Mouse (Mus musculus) spleen, postnatal 4 days (tissue): ENCODE data around the gene B3gnt4.
"Not testable (repeated sequence)": the region's sequence is repeated elsewhere in the genome, so short reads cannot be mapped to it uniquely, and the experiment has no call there.

Source experiments
- DNase-seq, 2 experiments: peaks; one replicate each; pipeline ENCODE4 v3.0.0; 2022; ENCODE audit warnings: low spot score in 2 of 2

Gene B3gnt4

DNA sequence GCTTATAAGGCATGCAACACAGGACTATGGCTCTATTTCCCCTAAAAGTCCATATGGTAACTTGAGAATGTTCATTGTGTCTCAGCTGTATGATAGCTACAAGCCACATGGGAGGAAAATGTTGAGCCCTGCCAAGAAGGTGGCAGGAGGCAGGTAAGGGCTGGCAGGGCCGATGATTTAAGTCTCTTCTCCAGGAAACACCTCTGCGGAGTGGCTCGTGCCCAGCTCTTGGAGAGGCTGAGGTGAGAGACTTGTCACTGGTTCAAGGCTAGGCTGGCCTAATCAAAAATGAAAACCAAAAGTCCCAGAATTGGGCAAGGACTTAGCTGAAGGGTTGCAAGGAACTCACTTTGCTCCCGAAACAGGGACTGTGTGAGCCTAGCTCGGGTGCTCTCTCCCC, at the start of gene B3gnt4:
B3gnt4 (plus strand) TSS at position 301 of the 400 bp plus-strand sequence.
- DNase-seq, result no peak

DNA sequence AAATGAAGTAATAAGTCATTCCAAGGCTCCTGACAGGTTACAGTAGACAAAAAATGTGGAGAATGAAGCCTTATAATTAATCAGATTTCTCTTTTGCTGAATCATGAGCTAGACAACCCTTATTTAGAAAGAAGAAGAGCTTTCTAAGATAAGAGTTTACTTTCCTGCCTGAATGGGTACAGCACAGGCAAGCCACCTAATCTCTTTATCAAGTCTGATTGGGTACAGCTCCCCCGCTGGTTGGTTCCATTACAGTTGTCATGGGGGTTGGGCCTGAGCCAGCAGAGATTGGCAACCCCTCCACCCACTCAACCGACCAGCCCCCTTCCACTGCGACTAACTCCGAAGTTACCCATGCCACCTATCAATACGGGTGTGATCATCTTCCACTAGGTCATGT, 48.8 kb upstream of the B3gnt4 start:
- DNase-seq, result no peak

DNA sequence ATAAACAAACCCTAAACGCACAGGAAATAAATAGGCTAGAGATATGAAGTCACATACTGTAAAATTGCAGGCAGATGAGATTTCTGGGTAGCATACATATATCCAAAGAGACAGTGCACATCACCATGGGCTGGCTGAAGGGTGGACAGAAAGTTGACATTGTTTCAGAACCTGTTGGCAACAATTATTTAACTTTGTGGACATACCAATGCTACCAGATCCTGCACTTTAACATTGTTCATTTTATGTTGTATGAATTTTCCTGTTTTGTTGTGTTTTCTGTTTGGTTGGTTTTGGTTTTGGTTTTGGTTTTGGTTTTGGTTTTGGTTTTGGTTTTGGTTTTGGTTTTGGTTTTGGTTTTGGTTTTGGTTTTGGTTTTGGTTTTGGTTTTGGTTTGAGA, 45.6 kb upstream of the B3gnt4 start:
- no peak for DNase-seq

DNA sequence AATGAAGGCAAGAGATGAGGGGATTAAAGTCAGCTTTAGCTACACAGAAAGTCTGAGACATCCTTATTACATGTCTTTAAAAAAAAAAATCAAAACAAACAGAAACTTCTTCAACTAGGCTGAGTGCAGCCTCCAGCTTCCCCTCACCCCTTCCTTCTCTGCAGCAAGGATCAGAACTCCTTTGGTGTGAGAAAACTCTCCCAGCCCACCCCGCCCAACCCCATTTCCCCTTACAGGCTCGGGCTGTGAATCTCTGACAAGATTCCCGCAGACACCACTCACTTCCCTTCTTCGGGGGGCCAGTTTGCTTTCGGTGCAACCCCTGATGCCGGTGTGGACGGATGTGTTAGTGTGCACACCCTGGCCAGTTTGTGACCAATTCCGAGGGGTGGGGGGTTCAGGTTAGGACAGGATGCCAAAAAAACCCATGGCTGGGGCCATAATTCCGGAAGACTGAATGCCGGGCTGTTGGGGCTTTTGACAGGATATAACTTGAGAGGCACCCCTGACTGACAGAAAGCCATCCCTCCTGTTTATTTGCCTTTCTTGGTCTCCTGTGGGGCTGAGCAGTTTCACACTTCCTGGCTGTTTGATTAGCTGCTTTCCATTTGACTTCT, 39.4 kb upstream of the B3gnt4 start:
- no peak for DNase-seq

DNA sequence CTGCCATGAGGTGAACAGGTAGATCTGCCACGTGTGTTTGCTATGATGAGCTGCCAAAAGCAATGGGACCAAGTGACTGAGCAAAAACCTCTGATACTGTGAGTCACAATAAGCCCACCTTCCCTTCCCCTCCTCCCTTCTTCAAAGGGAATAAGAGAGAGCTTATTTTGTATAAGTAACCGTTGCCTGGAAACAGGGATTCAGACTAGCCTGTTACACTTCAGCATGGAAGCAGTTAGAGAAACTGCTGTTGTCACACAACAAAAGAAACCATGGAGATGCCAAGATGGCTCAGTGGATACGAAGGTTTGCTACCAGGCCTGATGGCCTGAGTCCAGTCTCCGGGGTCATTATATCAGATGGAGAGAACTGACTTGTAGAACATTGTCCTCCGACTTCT, 36.4 kb upstream of the B3gnt4 start:
- DNase-seq, result no peak

DNA sequence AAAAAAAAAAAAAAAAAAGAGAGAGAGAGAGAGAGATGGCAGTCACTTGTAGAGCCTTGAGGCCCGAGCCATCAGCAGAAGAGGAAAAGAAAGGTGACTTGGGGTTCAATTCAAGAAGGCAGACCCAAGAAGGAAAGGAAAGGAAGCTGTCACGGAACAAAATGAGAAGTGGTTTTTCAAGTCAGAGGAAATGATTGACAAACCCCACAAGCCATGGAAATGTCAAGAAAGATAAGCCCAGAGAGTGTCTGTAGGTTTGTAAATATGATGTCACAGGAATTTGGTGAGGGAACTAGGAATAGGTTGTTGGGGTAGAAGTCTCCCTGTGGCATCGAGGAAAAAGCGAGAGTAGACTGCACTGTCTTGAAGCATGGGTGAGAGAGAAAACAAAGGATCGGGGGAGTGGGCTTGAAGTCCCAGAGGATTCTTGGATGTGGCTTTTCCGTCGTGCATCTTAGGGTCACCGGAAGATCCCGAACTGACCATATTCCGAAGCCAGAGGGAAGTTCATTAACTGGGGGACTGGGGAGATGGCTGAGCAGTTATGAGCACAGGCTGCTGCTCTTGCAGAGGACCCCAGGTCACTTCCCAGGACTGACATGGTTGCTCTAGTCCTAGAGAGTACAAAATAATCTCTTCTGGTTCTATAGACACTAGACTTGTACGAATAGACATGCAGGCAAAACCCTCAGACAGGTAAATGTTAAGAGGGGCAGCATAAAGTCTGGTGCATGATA, 22.4 kb upstream of the B3gnt4 start:
- DNase-seq, result no peak

DNA sequence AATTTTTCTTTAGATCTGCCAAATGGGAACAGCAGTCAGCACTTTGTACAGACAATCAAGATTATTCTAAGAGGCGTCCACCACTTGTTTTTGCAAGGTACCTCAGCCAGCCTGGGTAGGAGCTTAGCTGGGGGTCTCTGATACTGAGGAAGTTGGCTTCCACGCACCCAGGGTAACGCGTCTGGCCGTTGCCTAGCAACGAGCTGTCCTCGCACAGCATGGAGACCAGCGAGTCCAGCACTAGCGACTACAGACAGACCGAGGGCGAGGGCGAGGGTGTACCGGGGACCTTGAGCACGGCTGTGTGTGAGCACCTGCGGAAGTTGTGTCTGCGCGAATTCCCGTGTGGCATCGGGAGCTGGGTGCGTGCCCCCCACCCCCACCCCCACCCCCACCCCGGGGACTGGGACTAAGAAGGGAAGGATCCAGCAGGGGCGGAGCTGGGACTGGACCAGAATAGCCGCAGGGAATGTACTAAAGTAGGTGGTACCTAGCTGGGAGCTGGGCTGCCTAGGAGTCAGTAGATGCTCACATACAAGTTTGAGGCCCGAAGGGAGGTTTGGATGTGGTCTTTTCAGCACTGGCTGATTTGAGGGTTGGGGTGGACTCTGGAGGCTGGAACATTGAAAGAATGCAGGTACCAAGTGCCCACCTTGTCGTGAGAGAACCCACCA, 21.0 kb upstream of the B3gnt4 start, which contains the start of the genes Lrrc43 and Il31:
Lrrc43 (plus strand) TSS at position 194 of the 674 bp plus-strand sequence.
Il31 (minus strand) TSS at position 378 of the 674 bp plus-strand sequence.
- no peak for DNase-seq

DNA sequence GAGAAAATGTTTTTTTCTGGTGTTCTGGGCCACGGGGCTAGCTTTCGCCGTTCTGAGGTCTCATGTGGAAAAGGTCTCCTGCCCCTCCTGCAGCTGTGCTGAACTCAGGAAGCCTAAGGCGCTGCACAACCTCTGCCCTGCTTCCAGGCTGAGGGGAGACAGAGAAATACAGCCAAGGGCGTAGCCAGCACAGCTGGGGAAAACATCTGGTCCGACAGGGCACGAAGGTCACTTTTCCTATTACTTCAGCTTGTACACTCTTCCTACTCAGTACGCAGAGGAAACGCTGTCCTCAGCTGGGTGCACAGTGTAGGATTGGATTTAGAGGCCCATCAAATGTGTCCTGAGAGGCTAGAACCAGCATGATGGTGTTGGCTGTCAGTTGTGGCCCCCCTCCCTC, 20.3 kb upstream of the B3gnt4 start:
- no peak for DNase-seq

DNA sequence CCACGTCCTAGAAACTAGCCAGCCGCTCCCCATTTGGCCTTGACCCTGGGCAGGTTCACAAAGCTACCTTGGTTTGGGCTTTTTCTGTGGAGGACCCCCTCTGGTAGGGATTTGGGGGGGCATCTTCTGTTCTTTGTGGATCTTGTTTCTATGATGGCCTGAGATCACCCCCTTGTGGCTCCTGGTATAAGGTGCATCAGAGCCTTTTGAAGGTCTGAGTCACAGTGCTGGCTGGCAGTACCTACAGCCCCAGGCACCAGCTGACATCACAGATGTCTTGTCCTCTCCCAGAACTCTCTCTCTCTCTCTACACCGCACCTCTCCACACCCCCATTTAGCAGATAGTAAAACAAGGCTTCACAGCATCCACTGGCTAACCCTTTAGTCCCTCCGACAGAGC, 10.5 kb upstream of the B3gnt4 start:
- DNase-seq, result no peak

DNA sequence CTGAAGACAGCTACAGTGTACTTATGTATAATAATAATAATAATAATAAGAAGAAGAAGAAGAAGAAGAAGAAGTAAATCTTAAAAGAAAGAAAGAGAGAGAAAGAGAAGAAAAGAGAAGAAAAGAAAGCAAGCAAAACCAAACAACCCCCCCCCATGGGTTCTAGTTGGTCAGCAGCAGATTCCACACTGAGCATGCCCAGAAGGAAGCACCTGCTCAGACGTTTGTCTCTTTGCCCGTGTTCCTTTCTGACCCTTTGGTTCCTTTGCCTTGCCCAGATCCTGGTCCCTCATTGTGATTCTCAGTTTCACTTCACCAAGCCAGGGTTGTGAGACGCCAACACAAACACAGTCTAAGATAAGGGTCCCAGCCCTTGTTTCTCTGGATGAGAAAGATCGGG, 8.3 kb upstream of the B3gnt4 start:
- DNase-seq, result no peak

DNA sequence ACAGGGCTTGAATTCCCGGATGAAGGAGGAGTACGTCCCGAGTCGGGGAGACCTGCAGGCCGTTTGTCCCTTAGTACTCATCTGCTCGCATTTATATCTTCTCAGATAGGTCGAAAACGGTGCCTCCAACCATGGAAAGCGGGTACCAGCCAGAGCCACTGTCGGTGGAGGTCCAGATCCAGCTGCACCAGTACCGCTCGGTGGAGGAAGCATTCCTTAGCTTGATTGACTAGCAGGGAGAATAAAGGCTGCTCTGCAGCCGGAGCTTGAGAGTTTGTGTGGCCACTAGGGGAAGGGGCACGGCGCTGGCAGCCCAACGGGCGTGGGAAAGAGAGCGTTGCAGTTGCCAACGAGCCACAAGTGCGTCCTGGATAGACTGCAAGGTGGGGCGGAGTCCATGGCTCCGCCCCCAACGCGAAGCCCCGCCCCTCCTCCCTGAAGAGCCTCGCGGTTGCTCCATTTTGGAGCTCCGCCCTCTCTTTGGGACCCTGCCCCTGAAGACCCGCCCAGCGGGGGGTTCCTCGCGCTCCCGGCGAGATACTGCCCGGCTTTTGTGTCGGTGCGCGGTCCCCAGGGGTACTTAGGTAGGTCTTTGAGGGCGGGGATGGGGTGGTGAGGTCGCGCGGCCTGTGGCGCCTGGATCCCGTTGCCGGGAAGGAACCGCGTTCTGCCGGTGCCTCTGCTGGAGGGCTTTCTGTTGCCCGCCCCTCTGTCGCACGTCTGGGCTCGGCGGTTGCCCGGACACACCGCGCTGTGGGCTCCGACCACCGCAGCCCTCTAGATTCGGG, 2.1 kb upstream of the B3gnt4 start:
- peak; percentile 73 to 87 for DNase-seq

DNA sequence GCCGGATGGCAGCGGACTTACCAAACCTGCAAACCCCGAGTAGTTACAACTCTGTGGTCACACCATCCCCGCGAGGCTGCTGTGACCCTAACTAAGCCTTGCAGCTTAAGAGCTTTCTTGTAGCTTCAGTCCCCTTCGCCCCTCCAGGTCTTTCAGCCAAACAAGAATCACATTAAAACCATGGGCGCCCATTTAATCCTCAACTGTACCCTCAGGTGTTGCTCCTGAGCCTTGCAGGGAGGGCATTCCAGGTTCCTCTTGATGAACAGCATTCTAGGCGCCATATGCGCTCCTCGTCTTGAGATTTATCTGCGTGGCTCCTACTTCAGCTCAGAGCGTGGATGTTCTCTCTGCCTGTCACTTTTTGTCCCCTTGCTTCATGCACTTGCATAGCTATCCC, 1.3 kb upstream of the B3gnt4 start:
- no peak for DNase-seq

DNA sequence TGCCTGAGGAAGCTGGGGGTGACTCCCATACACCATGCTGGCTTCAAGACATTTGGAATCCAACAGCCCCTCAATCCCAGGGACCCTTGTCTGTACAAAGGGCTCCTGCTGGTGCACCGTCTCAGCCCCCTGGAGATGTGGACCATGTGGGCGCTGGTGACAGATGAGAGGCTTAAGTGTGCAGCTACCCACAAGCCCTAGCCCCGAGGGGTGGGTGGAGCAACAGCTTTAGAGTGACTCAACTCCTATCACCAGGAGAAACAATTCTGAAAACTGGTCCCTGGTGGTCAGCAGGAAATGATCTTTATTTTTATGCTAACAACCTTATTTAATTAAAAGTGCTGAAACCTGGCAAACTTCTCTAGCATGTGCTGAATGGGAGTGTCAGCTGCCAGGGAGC, 1.2 kb downstream of the B3gnt4 start:
- not testable (repeated sequence) for DNase-seq

DNA sequence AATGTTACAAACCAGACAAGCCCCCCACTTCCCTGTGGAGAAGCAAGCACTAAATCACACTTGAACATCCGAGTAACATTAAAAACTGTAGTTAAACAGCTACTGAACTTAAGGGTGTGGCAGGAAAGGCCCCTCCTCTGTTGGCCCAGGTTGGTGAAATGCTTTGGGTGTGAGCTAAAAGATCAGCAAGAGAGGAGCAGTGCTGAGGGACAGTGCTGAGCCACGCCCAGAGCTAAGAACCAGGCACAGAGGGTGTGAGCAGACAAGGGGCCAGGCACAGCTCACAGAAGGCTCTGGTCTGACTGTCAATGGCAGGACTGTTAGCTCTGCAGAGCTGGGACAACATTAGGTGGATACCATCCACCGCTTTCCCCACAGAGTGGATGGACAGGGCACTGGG, 1.8 kb downstream of the B3gnt4 start:
- no peak for DNase-seq

DNA sequence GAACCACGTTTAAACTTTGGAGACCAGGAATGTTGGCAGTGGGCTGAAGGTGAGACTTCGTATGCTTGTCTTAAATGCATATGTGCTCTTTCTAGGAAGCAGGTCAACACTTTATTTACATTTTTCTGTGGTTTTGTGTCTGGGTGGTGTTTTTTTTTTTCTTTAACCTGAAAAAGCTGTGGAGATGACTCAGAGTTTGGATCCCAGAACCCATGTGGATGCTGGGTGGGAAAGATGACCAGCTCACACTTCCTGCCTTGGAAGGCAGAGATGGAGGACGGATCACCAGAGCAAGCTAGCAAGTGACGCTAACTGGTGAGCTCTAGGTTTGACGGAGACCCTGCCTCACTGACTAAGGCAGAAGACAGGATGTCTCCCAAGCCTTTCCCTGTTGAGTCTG, 4.6 kb downstream of the B3gnt4 start:
- DNase-seq, result no peak

DNA sequence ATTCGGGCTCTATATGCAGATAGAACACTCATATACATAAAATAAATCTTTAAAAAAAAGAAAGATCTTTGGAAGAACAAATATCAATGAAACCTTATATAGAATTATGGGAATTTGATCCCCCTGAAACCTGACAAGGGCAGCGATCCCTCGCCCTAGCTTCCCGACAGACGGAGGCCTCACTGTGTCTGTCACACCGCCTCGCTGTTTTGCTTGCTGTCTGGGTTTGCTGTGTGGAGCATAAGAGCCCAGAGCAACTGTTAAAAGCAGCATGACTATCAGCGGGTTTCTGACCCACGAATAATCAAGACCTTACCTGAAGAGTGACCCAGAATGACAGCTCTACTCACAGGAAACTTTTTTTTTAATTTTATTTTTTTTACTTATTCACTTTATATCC, 10.4 kb downstream of the B3gnt4 start:
- peak in 1 of 2 experiments; percentile 51 for DNase-seq

DNA sequence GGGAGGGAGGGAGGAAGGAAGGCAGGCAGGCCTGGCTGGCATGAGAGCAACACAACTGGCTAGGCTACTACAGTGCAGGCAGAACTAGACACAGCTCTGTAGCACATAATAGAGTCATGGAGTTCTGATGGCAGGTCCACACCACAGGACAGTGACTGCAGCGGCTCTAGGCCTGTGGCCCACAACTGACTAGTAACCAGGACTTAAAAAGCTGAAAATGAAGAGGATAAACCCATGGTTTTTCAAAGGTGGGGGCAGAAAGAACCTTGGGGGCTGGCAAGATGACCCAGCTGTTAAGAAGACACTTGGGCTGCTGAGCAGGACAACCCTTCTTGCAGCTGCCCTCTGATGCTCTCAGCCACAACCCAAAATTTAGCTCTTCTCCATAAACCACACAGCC, 11.4 kb downstream of the B3gnt4 start:
- DNase-seq, result peak in 1 of 2 experiments; percentile 51

DNA sequence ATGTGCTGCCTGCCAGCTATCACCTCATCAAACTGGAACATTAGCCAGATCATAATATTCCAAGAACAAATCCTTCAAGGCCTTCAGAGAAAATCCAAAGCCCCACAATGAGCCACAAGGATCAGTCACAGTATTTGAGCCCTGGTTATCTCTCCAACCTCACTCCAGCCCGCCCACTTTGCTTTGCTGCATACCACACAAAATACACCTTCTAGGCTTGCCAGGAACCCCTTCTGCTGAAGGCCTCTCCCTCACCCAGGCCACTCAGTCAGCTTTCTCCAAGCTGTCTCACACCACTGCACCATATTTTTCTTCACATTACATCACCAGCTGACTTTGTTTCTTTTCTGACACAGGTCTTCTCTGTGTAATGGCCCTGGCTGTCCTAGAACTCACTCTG, 11.9 kb downstream of the B3gnt4 start:
- peak in 1 of 2 experiments; percentile 51 for DNase-seq

DNA sequence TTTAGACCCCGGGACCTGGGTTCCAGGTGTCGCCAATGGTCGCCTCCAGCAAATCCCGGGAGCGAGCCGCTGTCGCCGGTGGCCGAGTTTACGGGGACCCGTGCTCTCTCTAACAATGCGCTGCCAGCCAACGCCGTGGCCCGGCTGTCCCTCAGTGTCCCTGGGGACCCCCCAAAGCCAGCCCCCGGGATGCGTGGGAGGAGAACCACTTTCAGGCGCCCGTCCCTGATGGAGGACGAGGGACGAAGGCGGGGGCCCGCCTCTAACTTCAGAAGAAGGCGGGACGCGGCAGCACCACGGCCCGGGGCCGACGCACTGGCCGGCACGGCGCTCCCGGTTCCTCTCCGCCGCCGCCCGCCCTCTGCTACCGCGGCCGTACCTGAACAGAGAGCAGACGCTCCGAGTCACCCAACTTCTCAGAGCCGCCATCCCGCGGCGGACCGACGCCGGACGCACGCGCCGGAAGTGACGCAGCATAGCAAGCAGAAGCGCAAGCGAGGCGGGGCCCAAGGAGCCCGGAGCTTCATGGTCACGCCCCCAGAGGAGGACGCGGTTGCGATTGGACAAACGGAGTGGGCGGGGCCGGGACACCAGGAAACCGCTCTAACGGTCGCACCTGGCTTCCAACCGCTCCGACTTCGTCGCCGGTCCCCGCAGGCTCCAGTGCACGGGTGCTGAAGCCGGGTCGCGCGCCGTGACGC, 13.6 kb downstream of the B3gnt4 start, which contains the start of gene Diablo:
Diablo (minus strand) TSS at position 485 of the 701 bp plus-strand sequence.
- peak; percentile 99 for DNase-seq

DNA sequence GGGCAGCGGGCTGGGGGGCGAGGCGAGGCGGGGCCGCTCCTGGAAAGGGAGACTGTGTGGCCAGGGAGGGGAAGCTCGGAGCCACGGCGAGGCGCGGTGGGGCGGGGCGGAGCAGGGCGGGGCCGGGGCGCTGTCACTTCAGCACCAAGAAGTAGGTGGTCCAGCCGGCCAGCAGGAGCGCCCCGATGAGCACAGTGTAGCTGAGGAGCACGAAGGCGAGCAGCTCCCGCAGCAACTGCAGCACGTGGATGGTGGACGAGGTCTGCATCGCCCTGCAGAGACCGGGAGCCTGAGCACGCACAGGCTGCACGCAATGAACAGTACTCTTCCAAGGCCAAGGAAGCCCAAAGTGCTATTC, 14.1 kb downstream of the B3gnt4 start:
- no peak for DNase-seq

DNA sequence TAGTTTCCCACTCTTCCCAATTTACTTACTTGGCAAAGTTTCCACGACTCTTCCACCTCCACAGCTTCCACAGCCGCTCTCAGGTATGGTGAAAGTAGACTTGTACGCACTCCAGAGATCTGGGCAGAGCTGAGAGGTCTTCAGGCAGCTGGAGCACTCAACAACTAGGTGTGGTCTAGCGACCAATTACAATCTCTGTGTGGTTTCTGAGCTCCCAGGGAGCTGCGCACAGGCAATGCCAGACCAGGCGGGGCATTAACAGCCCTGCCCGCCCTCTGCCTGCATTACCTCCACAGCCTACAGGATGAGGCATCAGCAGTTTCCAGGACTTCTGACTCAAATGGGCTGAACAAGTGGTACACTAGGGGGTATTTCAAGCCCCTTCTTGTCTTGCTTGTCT, 15.0 kb downstream of the B3gnt4 start, which contains the start of gene Gm49027:
Gm49027 (minus strand) TSS at position 208 of the 400 bp plus-strand sequence.
- peak; percentile 11 to 51 for DNase-seq
